Mouse (Mus musculus): ENCODE data around the gene Ppp2r5d.

DNA sequence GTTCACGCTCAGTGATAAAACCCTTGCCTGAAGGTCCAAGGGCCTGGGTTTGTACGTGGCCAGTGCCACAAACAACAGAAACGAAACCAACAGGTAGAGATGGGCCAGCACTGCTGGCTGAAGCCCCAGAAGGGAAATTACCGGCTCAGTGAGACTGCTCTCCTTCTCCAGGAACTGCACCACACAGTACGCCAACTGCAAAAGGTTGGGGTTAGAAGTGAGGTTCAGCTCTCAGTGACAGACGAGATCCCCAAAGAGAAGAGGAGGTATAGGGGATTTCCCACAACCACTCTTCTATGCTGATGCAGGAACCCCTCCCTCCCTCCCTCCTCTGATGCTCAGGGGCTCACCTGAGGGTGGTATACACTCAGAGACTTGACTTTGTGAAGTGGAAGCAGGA is 19.0 kb downstream of the Ppp2r5d start:
- TF ChIP-seq POLR2A (IDR thresholded peaks at IDR 0.05; ENCODE audit: extremely low read depth, insufficient read depth, low read length) (no peak), CTCF (IDR thresholded peaks at IDR 0.05; ENCODE audit: low read depth, low read length) (no peak)

Measured in liver, adult 2 months (tissue).